Mouse (Mus musculus) liver, postnatal 0 days (tissue): ENCODE data around the gene Ggt5.

Experiments used
- CTCF ChIP-seq: sonication (generic); IDR thresholded peaks from 2 replicates; pipeline ENCODE4 v1.5.1; 2016; ENCODE audit warnings: antibody characterized with exemption, low read depth
- EP300 ChIP-seq: IDR thresholded peaks from 2 replicates; pipeline ENCODE4 v1.6.1; 2016; ENCODE audit warnings: antibody characterized with exemption, low read depth, mild to moderate bottlenecking

DNA sequence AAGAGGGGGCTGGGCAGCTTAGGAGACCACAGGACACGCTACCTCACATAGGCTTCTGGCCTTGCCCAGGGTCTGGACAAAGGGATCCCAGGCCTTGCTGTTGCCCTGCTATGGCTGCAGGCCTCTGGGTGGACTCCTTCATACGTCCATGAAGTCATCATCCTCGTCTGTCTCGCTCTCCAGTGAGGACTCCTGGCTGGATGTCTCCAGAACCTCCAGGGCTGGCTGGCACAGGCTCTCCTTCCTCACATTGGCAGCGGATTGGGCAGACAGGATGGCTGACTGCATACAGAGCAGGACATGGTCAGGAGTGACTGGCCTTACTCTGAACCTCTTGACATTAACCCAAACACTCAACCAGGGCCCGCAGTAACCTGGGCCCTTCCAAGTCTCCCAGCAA is 57.3 kb downstream of the Ggt5 start:
- TF ChIP-seq CTCF (no peak), EP300 (no peak)
